ENCODE assay signal across 8 mouse cellular contexts in the genomic region with DNA sequence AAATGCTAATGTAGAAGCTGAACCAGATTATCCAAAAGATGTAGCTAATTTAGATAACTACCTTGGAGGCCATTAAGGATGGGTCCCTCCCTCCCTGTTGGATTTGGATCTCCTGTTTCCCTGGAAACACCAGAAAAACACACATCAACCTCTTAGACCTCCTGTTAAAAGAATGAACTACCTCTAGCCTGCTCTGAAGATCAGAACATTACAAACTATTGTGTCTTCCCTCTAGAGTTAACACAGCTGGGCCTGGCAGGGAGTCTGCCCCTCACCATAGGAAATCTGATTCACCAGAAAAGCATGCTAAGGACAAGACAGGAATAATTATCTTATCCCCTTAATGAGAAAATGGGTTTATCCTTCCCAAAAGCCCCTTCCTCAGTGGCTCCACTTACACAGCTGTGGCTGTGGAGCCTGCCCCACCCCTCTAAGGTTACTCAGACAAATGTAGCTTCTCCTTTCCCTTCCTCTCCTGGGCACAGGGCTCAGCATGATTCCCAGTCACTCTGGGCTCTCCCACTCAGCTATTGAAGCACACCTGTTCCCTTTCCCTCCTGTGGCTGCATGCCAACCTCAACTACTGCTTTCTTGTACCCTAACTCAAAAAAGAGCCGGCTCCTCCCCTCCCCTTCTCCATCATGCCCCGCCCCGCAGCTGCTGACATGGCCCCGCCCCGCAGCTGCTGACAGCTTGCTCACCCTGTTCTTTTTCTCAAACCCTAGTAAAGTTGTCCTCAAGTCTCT.
DNase-seq lines count a peak whose midpoint lies in the region; ATAC-seq lines count a peak whose summit lies in the region.

No protein-coding gene starts in this region.

- H3K4me2 ChIP-seq in hindbrain, embryonic 16.5 days (ENCODE audit: low read length): no peak overlapping the region
- peak overlapping the region; percentile 15; the same call in 1 of the 2 replicates for H3K4me2 ChIP-seq in neural tube, embryonic 13.5 days

- no peaks in the 10 kb centered on the region for H3K36me3 ChIP-seq in hindbrain, embryonic 16.5 days (ENCODE audit: control insufficient read depth, insufficient read depth, low read length)
- no peaks in the 10 kb centered on the region for H3K36me3 ChIP-seq in neural tube, embryonic 13.5 days

- H3K4me3 ChIP-seq in hindbrain, embryonic 16.5 days (ENCODE audit: low read length): no peak overlapping the region
- H3K4me3 ChIP-seq in neural tube, embryonic 13.5 days: no peak overlapping the region

- ATAC-seq in hindbrain, embryonic 16.5 days: peak; percentile 27; the same call in 1 of the 2 replicates
- ATAC-seq in neural tube, embryonic 13.5 days (ENCODE audit: low read depth): peak; percentile 62
- ATAC-seq in activated CD4-positive, CD25-positive, alpha-beta regulatory T cell, adult 4 months: no peak

- H3K27ac ChIP-seq in hindbrain, embryonic 16.5 days (ENCODE audit: low read depth, low read length): peak overlapping the region; percentile 12; the same call in 1 of the 2 replicates
- H3K27ac ChIP-seq in neural tube, embryonic 13.5 days (replicated peaks): peak overlapping the region; percentile 59

- peak; percentile 22 to 26 for DNase-seq in kidney, postnatal 4 days
- DNase-seq in kidney, postnatal 25 days: no peak
- peak; percentile 59 for DNase-seq in embryo, embryonic 10.5 days (ENCODE audit: low spot score)
- no peak for DNase-seq in layer of hippocampus, adult 11-12 months (ENCODE audit: low spot score)
- no peak for DNase-seq in lung, postnatal 14 days

- no peaks in the 10 kb centered on the region for H3K9me3 ChIP-seq in hindbrain, embryonic 16.5 days (ENCODE audit: control insufficient read depth, low read length)
- no peaks in the 10 kb centered on the region for H3K9me3 ChIP-seq in neural tube, embryonic 13.5 days

- peaks cover 8% of the 10 kb centered on the region for H3K4me1 ChIP-seq in hindbrain, embryonic 16.5 days (ENCODE audit: control insufficient read depth, insufficient read depth, low read depth, low read length)
- peaks cover 42% of the 10 kb centered on the region for H3K4me1 ChIP-seq in neural tube, embryonic 13.5 days (replicated peaks)

- WGBS in hindbrain, embryonic 16.5 days: 5% methylated on average over 5 of the region's 5 CpGs
- WGBS in neural tube, embryonic 13.5 days: 3% methylated on average over 5 of the region's 5 CpGs

- no peaks in the 10 kb centered on the region for H3K27me3 ChIP-seq in hindbrain, embryonic 16.5 days (replicated peaks; ENCODE audit: control insufficient read depth, insufficient read depth, low read length)
- H3K27me3 ChIP-seq in neural tube, embryonic 13.5 days: no peaks in the 10 kb centered on the region

- H3K9ac ChIP-seq in hindbrain, embryonic 16.5 days (ENCODE audit: low read depth, low read length): no peak overlapping the region
- H3K9ac ChIP-seq in neural tube, embryonic 13.5 days: no peak overlapping the region

Comparison
In these comparisons a context has a peak if more than half of its experiments do, and no peak if none do; other contexts are left out.
1. DNase-seq: peak in kidney, postnatal 4 days (2 of 2) and embryo, embryonic 10.5 days (single experiment); none in kidney, postnatal 25 days (0 of 2), layer of hippocampus, adult 11-12 months (single experiment) and lung, postnatal 14 days (single experiment).